Mouse (Mus musculus) thymus, postnatal 4 days (tissue): ENCODE data around the gene Bmp8a.

Source experiments
- DNase-seq: peaks from one replicate; pipeline ENCODE4 v3.0.0; 2021

Bmp8a gene

DNA sequence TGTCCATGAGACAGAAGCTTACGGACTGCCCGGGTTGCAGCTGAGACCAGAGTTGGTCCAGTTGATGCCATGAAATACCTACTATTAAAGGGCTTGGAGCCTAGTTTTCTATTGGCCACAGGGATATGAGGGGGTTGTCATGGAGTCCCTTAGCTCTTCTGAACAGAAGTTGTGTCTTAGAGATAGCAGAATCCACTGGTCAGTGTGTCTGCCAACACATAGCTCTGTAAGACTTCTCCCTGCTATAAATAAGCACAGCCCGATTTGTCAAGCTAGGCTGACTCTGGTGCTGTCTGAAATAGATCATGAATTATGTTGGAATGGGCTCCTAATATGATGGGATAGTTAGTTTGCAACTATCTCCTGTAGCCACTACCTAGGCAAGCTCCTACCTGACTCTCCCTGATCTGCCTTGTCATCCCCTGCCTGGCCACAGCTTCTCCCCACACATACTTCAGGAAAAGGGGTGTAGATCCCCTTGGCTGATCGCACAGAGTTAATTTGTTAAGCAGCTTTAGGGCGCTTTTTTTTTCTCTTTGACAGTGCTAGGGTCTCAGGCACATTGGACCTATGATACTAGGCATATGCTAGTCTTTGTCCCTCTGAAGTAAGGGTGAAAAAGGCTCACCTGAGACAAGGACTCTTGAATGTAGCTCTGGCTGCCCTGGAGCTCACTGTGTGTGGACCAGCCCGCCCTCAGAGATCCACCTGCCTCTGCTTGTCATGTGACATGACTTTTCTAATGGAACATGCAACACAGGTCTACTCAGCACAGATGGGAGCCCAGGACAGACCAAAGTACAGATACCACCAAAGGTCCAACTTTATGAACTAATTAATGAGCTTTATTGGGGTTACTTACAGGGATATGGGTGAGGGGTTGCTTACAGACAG lies 58.1 kb downstream of the Bmp8a start:
- no peak for DNase-seq

DNA sequence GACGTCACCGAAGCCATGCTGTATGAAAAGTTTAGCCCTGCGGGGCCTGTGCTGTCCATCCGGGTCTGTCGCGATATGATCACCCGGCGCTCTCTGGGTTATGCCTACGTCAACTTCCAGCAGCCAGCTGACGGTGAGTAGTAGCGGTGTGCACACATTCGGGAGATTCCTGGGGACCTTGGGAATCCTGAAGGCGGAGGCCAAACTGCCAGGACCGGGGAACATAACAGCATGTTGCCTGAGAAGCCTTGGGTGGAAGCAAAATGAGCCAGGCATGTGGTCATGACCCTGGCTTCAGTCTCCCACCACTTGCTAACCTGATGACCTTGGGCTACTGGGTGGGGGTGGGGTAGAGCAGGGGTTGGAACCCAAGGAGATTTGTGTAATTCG lies 59.4 kb downstream of the Bmp8a start:
- DNase-seq, result peak; percentile 20

DNA sequence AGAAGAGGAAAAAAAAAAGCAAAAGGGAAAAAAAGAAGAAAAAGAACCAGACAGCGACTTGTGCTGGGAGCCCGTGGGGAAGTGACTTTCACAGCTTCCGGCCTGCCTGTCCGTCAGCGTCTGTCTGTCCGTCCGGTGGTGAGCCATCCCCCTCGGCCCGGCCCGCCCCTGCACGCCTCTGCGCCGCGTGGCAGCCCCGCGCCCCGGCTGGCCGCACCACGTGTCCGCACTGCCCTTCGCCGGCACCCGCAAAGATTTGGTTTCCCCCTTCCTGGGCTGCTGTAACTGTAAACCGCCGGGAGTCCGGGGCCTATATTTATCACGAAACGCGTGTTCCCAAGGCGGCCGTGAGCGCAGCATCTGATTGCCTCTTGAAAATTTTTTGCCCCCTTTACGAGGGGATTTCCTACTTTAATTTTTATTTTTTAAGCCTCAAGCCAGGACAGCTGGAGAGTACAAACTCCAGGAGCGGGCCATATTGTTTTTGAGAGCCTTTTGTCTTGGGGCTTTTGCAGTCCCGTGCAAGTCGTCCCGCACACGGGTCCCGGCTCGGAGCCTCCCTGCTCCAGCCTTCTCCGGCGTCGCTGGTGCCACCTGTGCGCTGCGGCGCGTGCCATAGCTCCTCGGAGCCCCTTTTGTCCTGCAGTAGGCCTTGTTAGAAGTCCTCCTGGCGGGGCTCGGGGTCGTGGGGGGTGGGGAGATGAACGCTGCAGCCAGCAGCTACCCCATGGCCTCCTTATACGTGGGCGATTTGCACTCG lies 60.0 kb downstream of the Bmp8a start:
- peak; percentile 51 for DNase-seq

DNA sequence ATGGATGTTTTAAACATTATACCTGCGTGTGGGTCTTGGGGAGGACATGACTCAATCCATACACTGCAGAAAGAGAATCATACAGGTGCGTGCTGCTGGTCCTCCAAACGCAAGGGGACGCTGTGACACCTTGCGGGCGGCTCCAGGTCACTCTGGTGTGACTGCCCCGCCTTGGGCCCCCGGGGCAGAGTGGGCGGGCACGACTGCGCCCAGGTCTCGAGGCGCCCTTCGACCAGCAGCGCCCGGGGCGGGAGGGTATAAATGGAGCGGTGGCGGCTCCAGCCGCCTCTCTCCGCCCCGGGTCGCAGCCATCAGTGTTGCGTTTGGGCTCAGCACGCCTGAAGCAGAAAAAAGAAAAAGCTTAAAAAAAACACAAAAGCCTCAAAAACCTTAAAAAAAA lies 60.6 kb downstream of the Bmp8a start:
- DNase-seq, result peak; percentile 92

GRCm38 (mm10) chr4:123280117-123280516 lies 62.9 kb downstream of the Bmp8a start:
- DNase-seq, result no peak

- DNase-seq, result no peak
These were observed 72.0 kb downstream of the Bmp8a start for GRCm38 (mm10) chr4:123271063-123271462.
